Mouse (Mus musculus) testis, postnatal 14 days (tissue): ENCODE measurements around the gene Cenpa.
"Not testable (repeated sequence)": the region's sequence is repeated elsewhere in the genome, so short reads cannot be mapped to it uniquely, and the experiment has no call there.

Experiments used
- DNase-seq: peaks from one replicate; pipeline ENCODE4 v3.0.0; 2021; ENCODE audit warnings: low spot score

Cenpa gene

DNA sequence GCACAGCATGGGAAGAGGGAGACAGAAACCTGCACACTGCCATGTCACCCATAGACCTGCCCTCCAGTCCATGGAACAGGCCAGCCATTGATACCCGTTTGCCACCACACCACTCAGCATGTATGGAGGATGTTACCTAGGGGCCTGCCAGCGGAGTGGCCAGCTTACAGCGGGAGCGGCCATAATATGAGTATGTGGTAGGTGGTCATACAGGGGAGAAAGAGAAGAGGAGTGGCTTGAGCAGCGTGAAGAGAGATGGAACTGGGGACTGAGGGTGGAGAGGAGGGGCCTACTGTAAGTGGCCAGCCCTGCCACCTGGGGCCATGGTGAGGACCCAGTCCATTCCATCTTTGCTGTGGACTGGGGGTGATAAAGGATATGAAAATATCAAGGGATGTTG lies 15.4 kb downstream of the Cenpa start:
- no peak for DNase-seq

DNA sequence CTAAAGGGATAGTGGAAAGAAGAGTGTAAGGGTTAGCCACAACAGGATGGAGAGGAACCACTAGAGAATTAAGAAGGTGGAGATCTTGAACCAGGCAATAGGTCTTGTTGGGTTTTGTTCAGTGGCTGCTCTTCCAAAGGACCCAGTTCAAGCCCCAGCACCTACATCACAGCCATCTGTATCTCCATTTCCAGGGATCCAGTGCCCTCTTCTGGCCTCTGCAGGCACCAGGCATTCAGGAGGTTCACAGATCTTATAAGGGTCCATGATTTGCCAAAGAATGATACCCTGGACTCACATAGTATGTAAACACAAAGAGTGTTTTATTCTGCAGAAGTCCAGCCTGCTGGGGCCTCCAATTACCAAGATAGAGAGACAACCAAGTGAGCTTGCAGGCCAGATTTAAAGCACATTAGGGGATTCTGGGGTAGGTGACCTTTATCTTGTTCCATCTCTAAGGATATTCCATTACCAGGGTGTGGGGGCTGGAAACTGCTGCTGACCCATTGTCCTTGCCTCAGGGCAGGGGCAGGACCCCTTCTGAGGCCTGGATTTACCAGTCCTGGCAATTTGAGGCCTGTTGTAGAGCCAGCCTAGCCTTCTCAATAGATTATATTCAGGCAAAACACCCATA lies 16.5 kb downstream of the Cenpa start:
- DNase-seq, result no peak

DNA sequence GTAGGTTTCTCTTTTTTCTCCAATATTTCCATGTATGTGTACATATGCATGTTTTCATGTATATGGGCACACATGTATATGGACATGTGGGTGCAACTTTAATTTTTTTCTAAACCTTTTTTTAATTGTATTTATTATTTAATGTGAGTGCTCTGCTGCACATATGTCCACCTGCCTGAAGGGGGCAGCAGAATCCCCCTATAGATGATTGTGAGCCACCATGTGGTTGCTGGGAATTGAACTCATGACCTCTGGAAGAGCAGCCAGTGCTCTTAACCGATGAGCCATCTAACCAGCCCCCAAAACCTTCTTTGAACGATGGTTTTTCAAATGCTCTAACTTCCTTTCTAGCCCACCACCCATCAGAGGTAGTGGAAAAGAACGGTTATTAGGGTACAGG lies 17.4 kb downstream of the Cenpa start:
- no peak for DNase-seq

DNA sequence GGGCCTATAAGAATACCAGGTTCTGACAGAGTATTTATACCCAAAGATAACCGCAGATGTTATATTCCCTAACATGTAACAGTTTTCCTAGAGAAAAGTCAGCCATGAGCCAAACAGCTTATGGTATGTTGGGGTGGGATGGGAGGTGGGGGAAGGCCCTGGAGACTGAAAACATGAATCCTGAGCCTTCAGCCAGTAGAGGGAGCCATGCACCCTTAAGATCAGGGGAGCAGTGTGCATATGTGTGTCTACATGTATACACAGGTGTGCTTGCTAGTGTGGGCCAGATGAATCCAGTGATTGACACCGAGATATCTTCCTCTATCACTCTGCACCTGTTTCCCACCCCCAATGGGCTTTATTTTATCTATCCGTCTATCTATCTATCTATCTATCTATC lies 20.2 kb downstream of the Cenpa start:
- no peak for DNase-seq

DNA sequence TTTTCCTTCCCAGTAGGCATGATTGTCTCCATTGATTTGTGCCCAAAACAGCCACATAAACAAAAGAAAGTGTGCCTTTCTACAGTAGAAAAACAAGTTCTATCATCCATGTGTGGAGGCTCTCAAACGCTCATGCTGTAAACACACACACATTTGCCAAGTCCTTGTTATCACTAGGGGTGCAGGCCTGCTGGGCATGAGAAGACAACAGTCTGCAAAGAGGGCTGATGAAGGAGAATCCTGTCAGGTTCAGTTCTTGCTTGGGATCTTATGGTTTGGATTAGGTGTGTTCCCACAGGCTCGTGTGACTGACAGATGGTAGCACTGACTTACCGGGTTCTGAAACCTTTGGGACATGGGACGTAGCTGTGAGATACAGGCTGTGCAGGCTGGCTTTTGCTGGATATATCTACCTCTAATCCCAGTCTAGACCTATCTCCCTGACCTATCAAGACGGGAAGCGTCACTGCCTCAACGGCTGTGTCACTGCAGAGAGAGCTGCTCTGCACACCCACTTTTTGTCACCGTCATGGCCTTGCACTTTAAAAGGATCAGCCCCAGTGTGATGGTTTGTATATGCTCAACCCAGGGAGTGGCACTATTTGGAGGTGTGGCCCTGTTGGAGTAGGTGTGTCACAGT lies 33.9 kb downstream of the Cenpa start:
- DNase-seq, result no peak

DNA sequence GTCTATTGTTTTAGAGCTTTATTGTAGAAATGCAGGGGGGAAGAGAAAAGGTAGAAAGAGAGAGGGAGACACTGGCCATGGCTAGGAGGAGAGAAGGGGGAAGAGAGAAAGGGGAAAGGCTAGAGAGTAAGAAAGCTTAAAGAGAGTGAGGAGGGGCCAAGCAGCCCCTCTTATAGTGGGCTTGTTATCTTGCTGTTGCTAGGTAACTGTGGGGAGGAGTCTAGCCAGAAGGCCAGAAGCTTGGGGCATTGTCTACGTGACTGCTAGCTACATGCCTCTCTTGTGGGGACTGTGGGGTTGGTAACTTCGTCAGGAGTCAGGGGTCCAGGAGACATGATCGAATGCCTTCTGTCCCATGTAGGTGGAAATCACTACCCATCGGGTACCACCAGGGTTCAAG lies 34.8 kb downstream of the Cenpa start:
- not testable (repeated sequence) for DNase-seq

DNA sequence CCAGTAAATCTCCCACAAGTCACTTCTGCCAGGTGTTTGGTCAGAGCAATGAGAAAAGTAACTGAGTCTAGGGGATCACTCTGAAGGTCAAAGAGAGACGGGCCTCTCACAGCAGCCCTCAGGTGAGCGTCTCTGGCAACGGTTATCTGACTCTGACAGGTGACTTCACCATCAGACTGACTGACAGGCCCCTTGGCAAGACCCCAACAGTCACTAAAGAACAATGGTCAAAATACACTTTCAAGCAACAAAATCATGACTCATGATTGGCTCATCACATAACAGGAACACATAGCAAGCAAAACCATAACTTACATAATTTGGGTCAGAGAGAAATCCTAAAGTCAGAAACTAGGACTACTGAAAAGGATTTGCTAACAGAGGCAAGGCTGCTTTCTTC lies 35.3 kb downstream of the Cenpa start:
- no peak for DNase-seq

DNA sequence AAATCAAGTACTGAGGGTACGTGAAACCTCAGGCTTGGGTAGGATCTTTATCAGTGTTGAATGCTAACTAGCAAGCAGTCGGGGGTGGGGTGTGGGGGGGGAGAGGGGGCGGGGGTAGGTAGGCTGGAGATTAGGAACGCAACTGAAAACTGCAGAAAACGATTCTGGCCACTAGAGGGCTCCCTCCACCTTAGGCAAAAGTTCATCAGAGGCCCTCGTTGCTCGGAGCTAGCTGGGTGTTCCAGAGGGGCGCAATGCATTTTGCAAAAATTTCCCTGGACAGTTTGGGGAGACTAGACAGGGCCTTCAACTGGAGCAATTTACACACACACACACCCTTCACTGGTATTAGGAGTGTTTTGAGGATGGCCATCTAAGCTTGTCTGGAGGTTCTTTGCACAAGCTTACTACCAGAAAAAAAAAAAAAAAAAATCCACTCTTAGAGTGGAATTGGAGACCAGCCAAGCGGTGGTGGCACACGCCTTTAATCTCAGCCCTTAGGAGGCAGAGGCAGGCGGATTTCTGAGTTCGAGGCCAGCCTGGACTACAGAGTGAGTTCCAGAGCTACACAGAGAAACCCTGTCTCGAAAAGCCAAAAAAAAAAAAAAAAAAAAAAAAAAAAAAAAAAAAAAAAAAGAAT lies 43.3 kb downstream of the Cenpa start:
- peak; percentile 67 for DNase-seq

DNA sequence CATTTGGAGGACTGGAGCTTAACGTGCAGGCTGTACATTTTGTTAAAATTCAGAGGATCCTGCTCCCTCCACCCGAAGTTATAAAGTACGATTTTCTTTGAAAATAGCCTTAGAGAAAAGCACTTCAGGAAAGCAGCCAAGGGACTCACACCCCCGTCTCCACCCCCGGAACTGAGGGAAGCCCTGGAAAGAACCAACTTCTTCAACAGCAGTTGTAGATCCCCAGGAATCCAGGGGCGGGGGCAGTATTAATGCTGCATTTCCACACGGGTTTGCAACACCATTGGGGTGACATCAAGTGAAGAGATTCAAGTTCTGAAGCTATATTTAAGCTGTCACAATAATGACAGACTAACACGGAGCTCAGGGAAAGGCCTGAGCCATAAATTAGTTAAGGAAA lies 43.9 kb downstream of the Cenpa start:
- no peak for DNase-seq

DNA sequence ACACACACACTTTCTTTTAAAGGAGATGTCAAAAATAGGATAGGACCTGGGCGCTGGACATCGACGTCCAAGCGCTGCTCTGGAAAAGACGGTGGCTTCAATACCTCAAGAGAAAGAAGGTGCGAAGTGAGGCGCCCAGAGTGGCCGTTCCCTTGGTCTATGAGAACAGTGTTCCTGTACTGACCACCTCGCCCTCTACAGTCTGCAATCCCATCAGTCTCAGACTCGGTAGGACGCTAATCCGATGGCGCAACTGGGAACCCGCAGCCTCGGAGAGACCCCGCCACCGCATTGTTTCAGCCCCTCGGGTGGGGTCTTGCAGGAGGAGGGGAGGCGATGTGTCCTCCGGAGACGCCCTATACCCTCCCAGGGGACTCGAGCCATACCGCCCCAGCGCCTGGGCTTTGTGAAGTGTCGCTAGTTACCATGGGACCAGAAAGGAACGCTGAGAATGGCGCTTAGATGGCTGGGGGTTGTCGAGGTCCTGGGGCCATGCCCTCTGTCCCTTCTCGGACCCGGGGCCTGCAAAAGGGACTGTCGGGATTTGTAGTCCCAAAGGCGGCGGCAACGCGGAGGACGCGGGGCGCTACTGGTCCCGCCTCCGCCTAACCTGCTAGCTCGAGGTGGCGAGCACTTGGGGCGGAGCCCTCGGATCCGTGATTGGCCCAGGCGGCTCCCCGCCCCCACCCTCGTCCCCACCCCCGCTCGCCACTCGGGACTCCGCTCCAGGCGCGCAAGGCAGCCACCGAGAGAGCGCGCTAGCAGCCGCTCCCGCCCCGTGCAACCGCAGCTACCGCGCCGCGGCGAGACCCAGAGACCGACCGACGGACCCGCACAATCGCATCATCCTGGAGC lies 44.8 kb downstream of the Cenpa start, which contains the start of gene Dpysl5:
Gene Dpysl5 (plus strand): TSS at position 418 of the 855 bp plus-strand sequence.
- peak; percentile 82 for DNase-seq

DNA sequence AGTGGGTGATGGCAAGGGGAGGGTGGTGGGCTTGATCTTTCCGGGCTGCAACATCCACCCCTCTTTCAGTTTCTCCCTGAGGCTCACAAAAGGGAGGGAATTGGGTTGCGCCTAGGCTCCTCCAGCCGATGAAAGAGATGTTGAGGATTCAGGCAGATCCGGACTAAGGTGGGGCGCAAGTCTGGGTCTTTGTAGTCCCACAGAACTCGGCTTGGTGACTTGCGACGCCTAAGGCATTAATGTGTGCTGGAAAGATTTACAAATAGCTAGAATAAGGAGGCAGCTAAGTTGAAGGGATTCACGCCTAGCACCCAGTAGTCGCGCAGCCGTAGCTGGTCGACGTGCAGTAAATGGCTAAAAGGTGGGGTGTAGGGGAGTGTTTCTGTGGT lies 45.4 kb downstream of the Cenpa start:
- DNase-seq, result no peak

DNA sequence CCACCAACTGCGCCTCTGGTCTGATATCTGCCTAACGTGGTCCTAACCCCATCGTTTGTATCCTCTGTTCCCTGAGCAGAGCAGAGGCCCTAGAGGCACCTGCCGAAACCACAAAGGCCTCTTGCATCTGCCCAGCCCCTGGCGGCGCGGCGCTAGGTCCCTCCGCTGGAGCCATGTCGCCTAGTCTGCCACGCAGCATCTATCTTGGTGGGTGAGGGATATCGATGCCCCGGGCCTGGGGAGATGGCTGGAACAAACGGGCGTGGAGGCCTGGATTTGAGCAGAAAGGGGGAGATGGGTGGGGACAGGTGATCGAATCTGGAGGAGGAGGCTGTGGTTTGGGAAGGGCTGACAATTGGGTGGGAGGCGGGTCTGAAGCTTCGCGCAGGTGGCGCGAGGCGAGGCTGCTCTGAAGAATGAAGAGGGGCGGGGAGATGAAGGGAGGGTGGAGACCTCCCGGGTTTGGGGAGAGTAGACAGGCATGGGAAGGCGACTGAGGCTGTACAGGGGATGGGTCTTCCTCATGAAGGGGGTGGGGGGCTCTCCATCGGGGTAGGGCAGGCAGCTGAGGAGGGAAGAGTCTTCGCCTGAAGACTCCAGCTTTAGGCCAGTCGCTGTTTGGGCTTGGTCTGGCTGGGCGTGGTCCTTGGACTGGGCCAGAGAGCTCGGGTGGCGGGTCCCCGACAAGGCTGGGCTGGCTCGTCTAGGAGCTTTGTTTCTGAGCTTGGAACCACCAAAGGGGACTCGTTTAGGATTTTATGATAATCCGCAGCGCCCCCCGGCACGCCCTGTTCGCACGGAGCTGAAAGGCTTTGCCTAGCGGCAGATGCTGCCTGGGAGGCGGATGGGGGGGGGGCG lies 46.1 kb downstream of the Cenpa start:
- no peak for DNase-seq

DNA sequence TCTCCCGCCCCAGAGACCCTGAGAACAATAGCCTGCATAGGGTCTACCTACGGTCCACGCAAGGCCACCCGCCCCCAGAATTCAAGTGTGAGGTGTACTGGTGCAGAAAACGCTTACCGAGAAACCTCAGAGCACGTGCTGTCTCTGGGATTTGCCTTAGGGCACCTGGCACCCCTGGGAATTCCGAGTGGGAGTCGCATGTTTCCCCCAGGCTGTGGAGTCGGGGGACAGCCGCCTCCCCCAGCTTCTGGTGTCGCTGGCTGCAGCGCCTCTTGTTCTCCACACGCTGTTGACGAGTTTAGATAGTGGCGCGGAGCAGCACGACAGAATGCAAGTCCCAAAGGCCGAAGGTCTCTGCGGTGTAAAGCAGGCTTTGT lies 46.7 kb downstream of the Cenpa start:
- peak; percentile 22 for DNase-seq

DNA sequence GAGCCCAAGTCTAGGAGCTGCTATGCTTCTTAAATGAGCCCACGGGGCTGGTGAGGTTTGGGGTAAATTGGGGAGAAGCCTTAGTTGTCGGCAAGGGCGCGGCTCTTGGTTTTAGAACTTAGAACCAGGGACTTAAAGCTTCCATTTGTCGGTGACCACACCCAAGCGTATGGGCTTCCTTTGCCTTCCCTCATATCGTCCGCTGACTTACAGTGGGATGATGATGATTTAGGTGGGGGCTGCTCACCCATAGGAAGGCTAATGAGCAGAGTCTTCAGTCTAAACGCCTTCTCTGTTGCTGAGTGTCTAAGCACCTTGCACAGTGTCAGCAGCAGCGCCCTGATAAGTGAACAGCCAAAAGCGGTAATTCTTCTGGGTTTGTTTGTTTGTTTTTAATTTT lies 47.1 kb downstream of the Cenpa start:
- no peak for DNase-seq

DNA sequence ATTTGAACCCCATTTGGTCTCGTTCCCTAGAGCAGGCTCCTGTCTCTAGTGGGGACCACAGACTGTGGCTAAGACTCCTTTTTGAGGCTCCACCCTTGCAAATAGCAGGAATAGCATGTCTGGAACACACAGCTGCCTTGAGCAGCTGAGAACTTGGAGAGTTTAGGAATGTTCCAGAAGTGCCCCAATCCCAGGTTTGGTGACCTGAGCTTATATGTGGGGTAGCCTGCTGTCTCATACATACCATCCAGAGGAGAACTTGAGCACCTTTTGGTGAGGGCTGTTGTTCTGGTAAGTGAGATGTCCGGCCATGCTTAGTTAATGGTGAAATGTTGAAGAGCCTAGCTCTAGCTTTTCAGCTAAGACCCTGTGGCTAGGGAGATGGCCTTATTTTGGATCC lies 49.7 kb downstream of the Cenpa start:
- no peak for DNase-seq

DNA sequence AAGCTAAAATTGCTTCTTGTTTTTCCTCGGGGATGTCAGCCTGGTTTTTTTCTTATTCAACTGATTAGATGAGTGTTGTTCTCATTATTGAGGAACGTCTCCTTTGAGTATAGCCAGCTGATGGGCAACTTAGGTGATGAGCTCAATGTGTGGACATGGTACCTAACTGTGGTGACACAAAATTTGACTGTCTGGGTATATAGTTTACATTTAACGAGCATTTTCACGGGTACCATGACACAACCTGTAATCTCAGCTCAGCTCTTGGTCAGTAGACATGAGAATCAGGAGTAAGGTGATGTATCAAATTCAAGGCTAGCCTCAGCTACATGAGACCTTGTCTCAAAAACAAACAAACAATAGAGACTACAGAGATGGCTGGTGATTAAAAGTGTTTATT lies 50.9 kb downstream of the Cenpa start:
- no peak for DNase-seq

DNA sequence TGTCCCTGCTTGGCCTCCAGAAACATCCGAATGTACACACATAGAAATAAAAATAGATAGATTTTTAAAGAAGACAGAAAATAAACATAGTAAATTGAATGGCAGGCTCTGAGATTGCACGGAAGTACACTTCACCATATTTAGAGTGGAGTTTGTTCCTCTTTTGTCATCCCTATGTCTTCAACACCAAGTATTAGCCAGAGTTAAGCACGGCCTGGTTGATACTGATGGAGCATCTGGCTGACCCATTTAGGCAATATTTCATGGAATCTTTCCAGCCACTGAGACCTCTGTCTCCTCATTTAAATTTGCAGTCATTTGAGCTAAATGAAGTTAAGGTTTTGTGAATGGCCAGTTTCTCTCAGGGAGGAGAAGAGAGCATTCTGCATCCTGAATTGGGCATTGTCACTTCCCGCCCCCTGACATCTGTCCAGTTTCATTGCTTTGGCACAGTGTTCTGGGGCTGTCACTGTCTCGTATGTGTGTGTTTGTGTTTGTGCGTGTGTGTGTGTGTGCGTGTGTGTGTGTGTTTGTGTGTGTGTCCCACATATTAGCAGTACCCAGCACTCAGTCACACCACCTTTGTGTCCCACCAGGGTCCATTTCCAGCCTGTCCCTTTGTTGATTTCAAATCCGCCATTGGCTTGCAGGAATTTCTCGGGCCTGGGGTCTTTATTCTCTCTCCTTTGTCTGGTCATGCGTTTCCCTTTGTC lies 51.6 kb downstream of the Cenpa start:
- DNase-seq, result no peak

DNA sequence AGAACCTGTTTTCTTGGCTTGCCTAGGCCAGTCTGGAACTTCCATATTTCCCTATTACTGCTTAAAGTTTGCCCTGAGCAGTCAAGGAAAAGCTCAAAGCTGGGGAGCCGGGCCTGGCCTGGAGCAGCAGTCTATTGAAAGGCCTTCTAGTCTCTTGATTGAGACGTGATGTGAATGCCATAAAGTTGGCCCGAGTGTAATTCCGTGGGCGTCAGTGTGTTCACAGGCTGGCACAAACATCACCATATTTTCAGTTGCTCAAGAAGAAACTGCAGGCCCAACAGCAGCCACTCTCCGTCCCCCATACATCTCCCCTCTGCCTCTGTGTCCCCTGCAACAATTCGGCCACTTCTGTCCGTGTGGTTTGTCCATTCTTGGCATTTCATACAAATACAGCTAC lies 55.4 kb downstream of the Cenpa start:
- no peak for DNase-seq
